In genomic region chr4:126736001-126736414, GRCm38 (mm10) we compare ENCODE assay signal across 9 mouse cellular contexts. TPM values are rescaled to one million over a fixed set of nuclear protein-coding genes. Genes with fewer than 3 reads are reported as not detected.
DNase-seq lines count a peak whose midpoint lies in the region; ATAC-seq and TF ChIP-seq lines count a peak whose summit lies in the region.
"Had no signal": no experiment of that assay in that cellular context is flagged by ENCODE, and none has a peak within 500 bp of the region (broad histone marks: within the 10 kb centered on the region; RNA-seq: fewer than 3 reads in every experiment).

Gene Tfap2e, minus strand, starts transcription at chr4:126736240.

- no peaks in the 10 kb centered on the region for H3K9me3 ChIP-seq in heart, embryonic 16.5 days (replicated peaks; ENCODE audit: control insufficient read depth, low read length)
- no peaks in the 10 kb centered on the region for H3K9me3 ChIP-seq in limb, embryonic 14.5 days (ENCODE audit: control insufficient read depth, low read length)

- peak; percentile 64 for ATAC-seq in heart, embryonic 16.5 days (replicated peaks; ENCODE audit: extremely low read depth, insufficient read depth, low FRiP score)
- peak; percentile 50; the same call in 1 of the 2 replicates for ATAC-seq in limb, embryonic 14.5 days (ENCODE audit: low FRiP score, low read depth)

- H3K27ac ChIP-seq in heart, embryonic 16.5 days (ENCODE audit: low read length): no peak within 1 kb of the TSS
- H3K27ac ChIP-seq in limb, embryonic 14.5 days (replicated peaks; ENCODE audit: low read depth, low read length): no peak within 1 kb of the TSS

- peak within 1 kb of the TSS; percentile 66 for H3K4me2 ChIP-seq in heart, embryonic 16.5 days (ENCODE audit: low read depth, low read length)
- H3K4me2 ChIP-seq in limb, embryonic 14.5 days (replicated peaks; ENCODE audit: low read depth, low read length, severe bottlenecking): peak within 1 kb of the TSS; percentile 38

- H3K4me3 ChIP-seq in heart, embryonic 16.5 days (ENCODE audit: low read length): peak within 1 kb of the TSS; percentile 50
- peak within 1 kb of the TSS; percentile 28 for H3K4me3 ChIP-seq in limb, embryonic 14.5 days (replicated peaks; ENCODE audit: low read length)

- whole genome bisulfite sequencing in heart, embryonic 16.5 days: 1% methylated on average over 32 of the region's 32 CpGs
- WGBS in limb, embryonic 14.5 days: 2% methylated on average over 31 of the region's 32 CpGs

- peaks cover 81% of the 10 kb centered on the region for H3K27me3 ChIP-seq in heart, embryonic 16.5 days (ENCODE audit: control insufficient read depth, insufficient read depth, low read length)
- peaks cover 73% of the 10 kb centered on the region for H3K27me3 ChIP-seq in limb, embryonic 14.5 days (ENCODE audit: control insufficient read depth, insufficient read depth, low read length)

- no peaks in the 10 kb centered on the region for H3K36me3 ChIP-seq in heart, embryonic 16.5 days (ENCODE audit: control insufficient read depth, insufficient read depth)
- no peaks in the 10 kb centered on the region for H3K36me3 ChIP-seq in limb, embryonic 14.5 days (ENCODE audit: control insufficient read depth, insufficient read depth, low read length)

- peaks cover 6% of the 10 kb centered on the region; the same call in 1 of the 2 replicates for H3K4me1 ChIP-seq in heart, embryonic 16.5 days (ENCODE audit: control insufficient read depth, insufficient read depth, low read length)
- 0 out of 2 replicates have a peak, but pooled peaks cover 3% of the 10 kb centered on the region for H3K4me1 ChIP-seq in limb, embryonic 14.5 days (ENCODE audit: control insufficient read depth, insufficient read depth, low read length)

- peak; percentile 69 for DNase-seq in adrenal gland, postnatal 14 days
- DNase-seq in adrenal gland, postnatal 4 days (ENCODE audit: low spot score in 2 of 2): no peak
- DNase-seq in adrenal gland, postnatal 36 days: peak; percentile 50 to 54
- peak; percentile 39 for DNase-seq in limb, embryonic 14.5 days (ENCODE audit: low spot score)
- DNase-seq in neural tube, embryonic 10.5 days (ENCODE audit: extremely low spot score, low spot score): peak; percentile 65
- DNase-seq in cerebellum, postnatal 36 days: no peak
- no peak for DNase-seq in left cerebral cortex, adult 11 months (ENCODE audit: low spot score)

- no peak for TF ChIP-seq POLR2A in limb, embryonic 14.5 days (IDR thresholded peaks at IDR 0.05; ENCODE audit: borderline replicate concordance, extremely low read depth, insufficient read depth, insufficient read length)

- H3K9ac ChIP-seq in heart, embryonic 16.5 days (ENCODE audit: low read length): peak within 1 kb of the TSS; percentile 34
- H3K9ac ChIP-seq in limb, embryonic 14.5 days (ENCODE audit: low read depth, low read length, severe bottlenecking): peak within 1 kb of the TSS; percentile 34; the same call in 1 of the 2 replicates

RNA-seq across cellular contexts. Expression of gene Tfap2e, which starts in this region (rescaled TPM):
- not detected in 2 replicates for total RNA-seq in adrenal gland, postnatal 14 days (2021)
- total RNA-seq in adrenal gland, postnatal 4 days (2021): not detected
- not detected for total RNA-seq in adrenal gland, postnatal 36 days (2021)
- polyA plus RNA-seq in heart, embryonic 16.5 days (2015; fragmentation: Nextera tagmentation; extraction: Ambion mirVana): not detected in 2 replicates
- 0.48 and 0.53 TPM in 2 replicates for polyA plus RNA-seq in limb, embryonic 14.5 days (2012; rRNA removed)
- 0.34 and 0.46 TPM in 2 replicates for polyA plus RNA-seq in limb, embryonic 14.5 days (2014; fragmentation: Nextera tagmentation; extraction: Ambion mirVana)
- total RNA-seq: neutrophil, adult 5-6 weeks had no signal

Comparison
In these comparisons a context has a peak if more than half of its experiments do, and no peak if none do; other contexts are left out.
1. Peak in DNase-seq in adrenal gland, postnatal 14 days; RNA of the gene not detected or under 1 TPM.
2. Peak in DNase-seq in adrenal gland, postnatal 36 days; RNA of the gene not detected or under 1 TPM.
3. Peak in ATAC-seq, H3K4me3 ChIP-seq, H3K9ac ChIP-seq and H3K4me2 ChIP-seq in heart, embryonic 16.5 days; RNA of the gene not detected or under 1 TPM.
4. Peak in DNase-seq, ATAC-seq, H3K4me3 ChIP-seq, H3K9ac ChIP-seq and H3K4me2 ChIP-seq in limb, embryonic 14.5 days; RNA of the gene not detected or under 1 TPM.